Comparison of ENCODE assay signal across 9 mouse cellular contexts in the genomic region with DNA sequence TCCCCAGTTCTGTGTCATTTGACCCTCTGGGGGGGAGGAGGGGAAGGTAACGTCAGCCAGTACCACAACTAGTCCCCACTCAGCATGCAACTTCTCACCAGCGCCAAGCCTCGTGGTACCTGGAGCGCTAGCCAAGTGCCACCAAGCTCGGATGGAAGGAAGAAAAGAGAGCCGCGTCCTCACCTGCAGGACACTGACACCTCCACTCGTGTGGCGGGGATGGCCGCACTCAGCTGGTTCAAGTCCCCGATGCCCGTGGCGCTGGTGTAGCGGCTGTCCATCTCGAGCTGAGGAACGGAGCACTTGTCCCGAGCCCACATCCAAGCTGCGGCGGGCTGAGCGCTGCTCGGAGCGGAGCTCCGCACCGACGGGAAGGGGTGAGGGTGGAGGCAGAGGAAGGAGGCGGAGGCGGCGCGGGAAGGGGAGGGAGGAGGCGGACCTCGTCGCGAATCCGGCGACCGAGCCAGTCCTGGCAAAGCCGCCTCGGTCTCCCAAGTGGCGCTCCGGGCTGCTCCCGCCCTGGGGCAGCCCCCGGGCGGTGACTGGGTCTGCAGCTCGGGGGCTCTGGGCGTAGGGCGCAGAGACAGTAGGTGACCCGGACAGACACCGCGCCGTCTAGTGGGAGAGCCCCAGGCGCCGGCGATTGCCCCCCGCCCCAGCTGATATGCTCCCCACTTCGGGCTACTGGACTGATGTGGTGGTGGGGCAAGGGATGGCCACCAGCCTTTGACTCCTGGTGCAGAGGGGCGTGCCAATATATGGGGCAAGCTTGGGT. TPM values are rescaled to one million over a fixed set of nuclear protein-coding genes. Genes with fewer than 3 reads are reported as not detected.
DNase-seq lines count a peak whose midpoint lies in the region; ATAC-seq and TF ChIP-seq lines count a peak whose summit lies in the region.
"Had no signal": no experiment of that assay in that cellular context is flagged by ENCODE, and none has a peak within 500 bp of the region (broad histone marks: within the 10 kb centered on the region; RNA-seq: fewer than 3 reads in every experiment).

A gene (minus strand): TSS at position 448 of the 775 bp plus-strand sequence.

- H3K4me3 ChIP-seq in C2C12 (ENCODE audit: insufficient read depth, poor library complexity, severe bottlenecking) = peak within 1 kb of the TSS; percentile 38
- H3K4me3 ChIP-seq in forebrain, postnatal 0 days (ENCODE audit: low read depth, low read length) = peak within 1 kb of the TSS; percentile 59
- H3K4me3 ChIP-seq in liver, postnatal 0 days (ENCODE audit: low read depth, low read length) = peak within 1 kb of the TSS; percentile 59
- peak within 1 kb of the TSS; percentile 61 for H3K4me3 ChIP-seq in neural tube, embryonic 14.5 days (ENCODE audit: low read depth, low read length)

- no peak for TF ChIP-seq CTCF in C2C12 (IDR thresholded peaks at IDR 0.05; ENCODE audit: control insufficient read depth, insufficient read depth, insufficient read length)
- TF ChIP-seq CTCF in forebrain, postnatal 0 days (IDR thresholded peaks at IDR 0.05; ENCODE audit: low read depth) = no peak
- TF ChIP-seq CTCF in liver, postnatal 0 days (IDR thresholded peaks at IDR 0.05; ENCODE audit: low read depth) = no peak

- WGBS in forebrain, postnatal 0 days = 2% methylated on average over 52 of the region's 56 CpGs
- under 1% methylated on average over 44 of the region's 56 CpGs for WGBS in liver, postnatal 0 days (ENCODE audit: insufficient replicate concordance)
- under 1% methylated on average over 53 of the region's 56 CpGs for WGBS in neural tube, embryonic 14.5 days

- intact Hi-C loops in heart, postnatal 14 days (cut with DNase I) = loop anchor here (5.0 kb wide), 2 partner anchors 82 to 163 kb away; no protein-coding TSS in a partner anchor

- peak within 1 kb of the TSS; percentile 69 for H3ac ChIP-seq in C2C12 (ENCODE audit: control insufficient read depth, insufficient read length, low read depth)

- no peaks in the 10 kb centered on the region for H3K27me3 ChIP-seq in C2C12 (ENCODE audit: control insufficient read depth, insufficient read depth, insufficient read length)
- no peaks in the 10 kb centered on the region; the same call in 1 of the 2 replicates for H3K27me3 ChIP-seq in forebrain, postnatal 0 days (ENCODE audit: insufficient read depth, low read length)
- H3K27me3 ChIP-seq in liver, postnatal 0 days (ENCODE audit: insufficient read depth, low read length) = peaks cover 5% of the 10 kb centered on the region
- H3K27me3 ChIP-seq in neural tube, embryonic 14.5 days (ENCODE audit: control insufficient read depth, insufficient read depth, low read length) = peaks cover 2% of the 10 kb centered on the region; the same call in 1 of the 2 replicates
- H3K27me3 ChIP-seq: CH12.LX had no signal

- peak within 1 kb of the TSS; percentile 50 for H3K27ac ChIP-seq in forebrain, postnatal 0 days (ENCODE audit: low read depth, low read length)
- peak within 1 kb of the TSS; percentile 22; the same call in 1 of the 2 replicates for H3K27ac ChIP-seq in liver, postnatal 0 days (ENCODE audit: low read depth)
- no peak within 1 kb of the TSS for H3K27ac ChIP-seq in neural tube, embryonic 14.5 days (ENCODE audit: low read depth, low read length)

- peak; percentile 8 for DNase-seq in cerebellum, adult 11 months
- peak; percentile 71 for DNase-seq in forebrain, postnatal 0 days
- peak; percentile 76 to 84 for DNase-seq in heart, postnatal 14 days
- DNase-seq in layer of hippocampus, adult 18-20 months (ENCODE audit: low spot score in 2 of 2) = peak; percentile 46 to 49
- peak; percentile 62 for DNase-seq in liver, postnatal 0 days
- peak; percentile 40 to 49 for DNase-seq in thymus, postnatal 36 days

- H3K9ac ChIP-seq in forebrain, postnatal 0 days = peak within 1 kb of the TSS; percentile 60
- peak within 1 kb of the TSS; percentile 39 for H3K9ac ChIP-seq in liver, postnatal 0 days (replicated peaks)
- peak within 1 kb of the TSS; percentile 61 for H3K9ac ChIP-seq in neural tube, embryonic 14.5 days (replicated peaks; ENCODE audit: low read depth, low read length)

- H3K79me3 ChIP-seq in C2C12 (ENCODE audit: low read depth) = no peaks in the 10 kb centered on the region

- peak within 1 kb of the TSS; percentile 95 for H3K4me2 ChIP-seq in forebrain, postnatal 0 days (ENCODE audit: low read depth)
- H3K4me2 ChIP-seq in liver, postnatal 0 days (ENCODE audit: low read depth, low read length) = peak within 1 kb of the TSS; percentile 92
- peak within 1 kb of the TSS; percentile 97 for H3K4me2 ChIP-seq in neural tube, embryonic 14.5 days (ENCODE audit: low read depth, low read length)

- no peaks in the 10 kb centered on the region for H3K36me3 ChIP-seq in C2C12 (ENCODE audit: control insufficient read depth, insufficient read depth)
- H3K36me3 ChIP-seq in forebrain, postnatal 0 days (ENCODE audit: insufficient read depth) = no peaks in the 10 kb centered on the region
- H3K36me3 ChIP-seq in liver, postnatal 0 days (replicated peaks; ENCODE audit: insufficient read depth, low read length) = no peaks in the 10 kb centered on the region
- H3K36me3 ChIP-seq in neural tube, embryonic 14.5 days (ENCODE audit: control insufficient read depth, insufficient read depth, low read length) = no peaks in the 10 kb centered on the region

- no peak for TF ChIP-seq EP300 in liver, postnatal 0 days (IDR thresholded peaks at IDR 0.05; ENCODE audit: low read depth)

- H3K4me1 ChIP-seq in forebrain, postnatal 0 days (ENCODE audit: insufficient read depth) = 0 out of 2 replicates have a peak, but pooled peaks cover 2% of the 10 kb centered on the region
- H3K4me1 ChIP-seq in liver, postnatal 0 days (ENCODE audit: insufficient read depth) = peaks cover 3% of the 10 kb centered on the region; the same call in 1 of the 2 replicates
- 0 out of 2 replicates have a peak, but pooled peaks cover 4% of the 10 kb centered on the region for H3K4me1 ChIP-seq in neural tube, embryonic 14.5 days (ENCODE audit: control insufficient read depth, insufficient read depth, low read length)

- H3K9me3 ChIP-seq in forebrain, postnatal 0 days (ENCODE audit: low read length) = no peaks in the 10 kb centered on the region
- no peaks in the 10 kb centered on the region for H3K9me3 ChIP-seq in liver, postnatal 0 days (ENCODE audit: low read length)
- no peaks in the 10 kb centered on the region for H3K9me3 ChIP-seq in neural tube, embryonic 14.5 days (ENCODE audit: control insufficient read depth, low read length)

- H3K79me2 ChIP-seq in C2C12 (ENCODE audit: control insufficient read depth, insufficient read depth) = no peaks in the 10 kb centered on the region

- ATAC-seq in forebrain, postnatal 0 days = peak; percentile 86
- peak; percentile 75 for ATAC-seq in liver, postnatal 0 days
- peak; percentile 86 for ATAC-seq in neural tube, embryonic 14.5 days (ENCODE audit: low read depth)

TF ChIP-seq in C2C12, 6 proteins besides CTCF, POLR2A, EP300 and RAD21:
- TF ChIP-seq MYOD1 (IDR thresholded peaks at IDR 0.05; ENCODE audit: control insufficient read depth, insufficient read length, low read depth) = no peak
- peak; percentile 10 for TF ChIP-seq MAX (IDR thresholded peaks at IDR 0.05)

RNA-seq across cellular contexts. Expression of the gene that starts here (rescaled TPM):
- 5.4 TPM for polyA plus RNA-seq in C2C12 (2012; fragmentation: generic; extraction: Trizol)
- total RNA-seq in forebrain, postnatal 0 days (2014; rRNA removed) = 21.8 and 22.3 TPM in 2 replicates
- 18.4 and 24.4 TPM in 2 replicates for polyA plus RNA-seq in forebrain, postnatal 0 days (2015; fragmentation: Nextera tagmentation; extraction: Ambion mirVana)
- total RNA-seq in heart, postnatal 14 days (2021) = 10 to 100 TPM; 10.0 to 10.5 TPM
- 10 to 100 TPM; 30.6 to 32.3 TPM for total RNA-seq in layer of hippocampus, adult 18-20 months (2021)
- polyA plus RNA-seq in liver, postnatal 0 days (2015; fragmentation: Nextera tagmentation; extraction: Ambion mirVana) = 2.5 and 3.2 TPM in 2 replicates
- polyA plus RNA-seq in neural tube, embryonic 14.5 days (2014; fragmentation: Nextera tagmentation; extraction: Ambion mirVana) = 27.2 and 34.7 TPM in 2 replicates

Comparison
In these comparisons a context has a peak if more than half of its experiments do, and no peak if none do; other contexts are left out.
1. DNase-seq: peak in every context shown above with its lines; median percentile 80 in heart, postnatal 14 days; 71 in forebrain, postnatal 0 days; 62 in liver, postnatal 0 days; 48 in layer of hippocampus, adult 18-20 months; 44 in thymus, postnatal 36 days; 8 in cerebellum, adult 11 months.